Mouse (Mus musculus) liver, embryonic 18 days (tissue): ENCODE results near the gene Mageb16. TPM values are rescaled to one million over a fixed set of nuclear protein-coding genes. Genes with fewer than 3 reads are reported as not detected.

Experiments used
- polyA plus RNA-seq: library from polyadenylated mRNA; depleted of rRNA; stranded (reverse); fragments of >200 nt; gene quantifications from 2 replicates; pipeline ENCODE4 v1.2.3, GENCODE M21; 2012; rRNA removed

Gene Mageb16
- polyA plus RNA-seq = 0.23 and 0.24 TPM in 2 replicates

GRCm38 (mm10) chrX:79671411-79671810 is at the start of gene Mageb16:
Gene Mageb16 (minus strand): TSS chrX:79671435.

Other genes with a start within 250 kb of the Mageb16 start
- gene Gm7173, start 154.2 kb downstream of the Mageb16 start, polyA plus RNA-seq = under 0.01 and 0.02 TPM in 2 replicates